Mouse (Mus musculus): ENCODE results near the gene Gm44502. TPM values are rescaled to one million over a fixed set of nuclear protein-coding genes. Genes with fewer than 3 reads are reported as not detected.

Gm44502 gene
- polyA plus RNA-seq, 1 experiment from 2014 or later, result not detected

DNA sequence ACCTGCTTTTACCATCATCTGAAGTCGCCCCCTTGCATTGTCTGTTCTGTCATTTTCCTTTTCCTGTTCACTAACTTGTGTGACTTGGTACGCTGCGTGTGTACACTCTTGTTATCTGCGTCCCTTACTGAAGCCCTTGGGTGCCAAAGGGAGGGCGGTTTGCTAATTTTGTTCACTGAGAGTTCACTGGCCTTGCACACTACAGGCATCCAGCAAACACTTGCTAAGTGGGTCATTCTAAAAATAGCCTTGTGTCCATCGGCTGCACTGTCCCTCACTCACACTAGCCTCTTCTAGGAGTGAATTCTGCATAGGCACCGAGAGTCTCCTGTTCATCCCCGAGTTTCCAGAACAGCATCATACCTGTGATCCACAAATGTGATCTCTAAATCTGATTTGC, 14.2 kb downstream of the Gm44502 start:
- H3K27me3 ChIP-seq (ENCODE audit: low read depth, poor library complexity, severe bottlenecking), result no peaks in the 10 kb centered on the region
- 88% methylated on average over 8 of the region's 8 CpGs for WGBS
- H3K9me3 ChIP-seq (replicated peaks), result no peaks in the 10 kb centered on the region
- H3K4me3 ChIP-seq, result no peak overlapping the region
- no peak for DNase-seq (ENCODE audit: low spot score)
- H3K27ac ChIP-seq, result no peak overlapping the region
- H3K36me3 ChIP-seq, result peaks cover 14% of the 10 kb centered on the region
- H3K4me1 ChIP-seq, result no peaks in the 10 kb centered on the region

DNA sequence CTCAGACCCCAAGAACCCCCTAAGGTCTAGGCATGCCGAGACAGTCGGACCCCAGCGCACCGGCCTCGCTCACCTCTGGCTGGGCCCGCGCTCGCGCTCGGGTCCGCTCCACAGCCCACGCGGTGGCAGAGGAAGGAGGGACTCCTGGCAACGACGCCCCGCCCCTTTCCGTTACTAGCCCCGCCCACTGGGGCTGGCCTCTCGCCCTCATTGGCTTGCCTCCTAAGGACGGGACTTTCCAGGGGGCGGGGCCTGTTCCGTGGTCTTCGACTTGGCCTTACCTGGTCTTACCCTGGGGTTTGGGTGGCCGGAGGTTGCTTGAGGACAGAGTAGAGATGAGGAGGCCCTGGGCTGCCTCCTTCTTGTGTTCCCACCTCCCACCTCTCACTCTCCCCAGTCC, 19.4 kb downstream of the Gm44502 start, which contains the start of gene Syce3:
Gene Syce3, minus strand, starts transcription at position 386 of the 400 bp plus-strand sequence.
- Histone ChIP-seq H3K36me3 (no peaks in the 10 kb centered on the region), H3K4me1 (no peaks in the 10 kb centered on the region), H3K27ac (no peak within 1 kb of the TSS), H3K27me3 (ENCODE audit: low read depth, poor library complexity, severe bottlenecking) (no peaks in the 10 kb centered on the region), H3K4me3 (no peak within 1 kb of the TSS), H3K9me3 (replicated peaks) (0 out of 2 replicates have a peak, but pooled peaks cover 1% of the 10 kb centered on the region)
- WGBS, result 81% methylated on average over 24 of the region's 24 CpGs
- DNase-seq (ENCODE audit: low spot score), result no peak

DNA sequence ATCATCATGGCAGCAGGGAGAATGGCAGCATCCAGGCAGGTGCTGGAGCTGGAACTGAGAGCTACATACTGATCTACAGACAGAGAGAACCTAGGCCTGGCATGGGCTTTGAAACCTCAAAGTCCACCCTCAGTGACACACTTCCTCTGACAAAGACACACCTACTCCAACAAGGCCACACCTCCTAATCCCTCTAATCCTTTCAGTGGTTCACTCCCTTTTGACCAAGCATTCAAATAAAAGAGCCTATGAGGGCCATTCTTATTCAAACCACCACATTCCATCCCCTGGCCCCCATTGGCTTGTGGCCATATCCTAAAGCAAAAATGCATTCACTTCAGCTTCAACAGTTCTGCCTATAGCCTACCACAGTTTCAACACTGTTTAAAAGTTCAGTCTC, 22.8 kb downstream of the Gm44502 start:
- DNase-seq (ENCODE audit: low spot score), result no peak
- H3K9me3 ChIP-seq (replicated peaks), result 0 out of 2 replicates have a peak, but pooled peaks cover 1% of the 10 kb centered on the region
- no peak overlapping the region for H3K27ac ChIP-seq
- no peaks in the 10 kb centered on the region for H3K27me3 ChIP-seq (ENCODE audit: low read depth, poor library complexity, severe bottlenecking)
- no peaks in the 10 kb centered on the region for H3K36me3 ChIP-seq
- H3K4me3 ChIP-seq, result no peak overlapping the region
- H3K4me1 ChIP-seq, result no peaks in the 10 kb centered on the region

DNA sequence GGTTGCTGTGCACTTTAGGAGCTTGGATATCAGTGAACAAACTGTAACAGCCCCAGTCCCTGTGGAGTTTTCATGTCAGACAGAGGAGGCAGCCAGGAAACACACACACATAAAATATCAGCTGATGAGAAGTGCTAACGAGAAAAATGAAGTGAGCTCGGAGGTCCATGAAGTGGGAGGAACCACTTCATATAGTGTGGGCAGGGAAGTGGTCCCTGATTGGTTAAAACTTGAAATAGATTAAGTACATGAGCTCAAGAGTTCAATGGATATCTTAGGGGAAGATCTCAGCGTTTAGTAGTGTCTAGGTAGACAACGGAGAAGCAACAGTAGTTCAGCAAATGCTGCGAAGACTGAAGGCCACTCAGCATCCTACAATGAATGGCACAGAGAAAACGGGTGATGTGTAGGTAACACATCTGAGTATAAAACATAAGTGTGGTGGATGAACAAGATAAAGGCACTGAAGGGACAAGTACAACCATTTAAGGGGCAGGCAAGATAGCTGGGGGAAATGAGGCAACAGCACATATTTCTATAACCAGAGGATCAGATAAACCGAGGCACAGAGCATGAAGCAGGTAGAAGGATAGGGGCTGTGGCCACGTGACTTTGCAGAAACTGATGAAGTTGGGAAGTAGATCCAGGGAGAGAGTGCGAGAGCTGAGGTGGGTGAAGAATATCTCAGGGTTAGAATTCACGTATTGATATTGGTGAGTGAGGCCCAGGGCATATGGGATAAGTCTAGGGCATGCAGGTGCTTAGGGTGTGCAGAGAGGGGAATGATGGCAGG, 24.5 kb downstream of the Gm44502 start:
- DNase-seq (ENCODE audit: low spot score), result no peak
- WGBS, result 87% methylated on average over 10 of the region's 10 CpGs
- Histone ChIP-seq H3K36me3 (no peaks in the 10 kb centered on the region), H3K9me3 (replicated peaks) (0 out of 2 replicates have a peak, but pooled peaks cover 1% of the 10 kb centered on the region), H3K27ac (no peak overlapping the region), H3K4me1 (no peaks in the 10 kb centered on the region), H3K4me3 (no peak overlapping the region), H3K27me3 (ENCODE audit: low read depth, poor library complexity, severe bottlenecking) (no peaks in the 10 kb centered on the region)

DNA sequence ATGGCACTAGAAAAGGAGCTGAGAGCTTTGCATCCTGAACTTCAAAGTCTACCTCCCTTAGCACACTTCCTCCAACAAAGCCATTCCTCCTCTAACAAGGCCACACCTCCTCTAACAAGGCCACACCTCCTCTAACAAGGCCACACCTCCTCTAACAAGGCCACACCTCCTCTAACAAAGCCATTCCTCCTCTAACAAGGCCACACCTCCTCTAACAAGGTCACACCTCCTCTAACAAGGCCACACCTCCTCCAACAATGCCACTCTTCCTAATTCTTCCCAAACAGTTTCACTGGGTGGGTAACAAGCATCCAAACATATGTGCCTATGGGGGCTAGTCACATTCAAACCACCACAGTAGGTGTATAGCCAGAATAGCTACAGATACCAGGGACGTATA, 27.0 kb downstream of the Gm44502 start:
- H3K27me3 ChIP-seq (ENCODE audit: low read depth, poor library complexity, severe bottlenecking), result no peaks in the 10 kb centered on the region

DNA sequence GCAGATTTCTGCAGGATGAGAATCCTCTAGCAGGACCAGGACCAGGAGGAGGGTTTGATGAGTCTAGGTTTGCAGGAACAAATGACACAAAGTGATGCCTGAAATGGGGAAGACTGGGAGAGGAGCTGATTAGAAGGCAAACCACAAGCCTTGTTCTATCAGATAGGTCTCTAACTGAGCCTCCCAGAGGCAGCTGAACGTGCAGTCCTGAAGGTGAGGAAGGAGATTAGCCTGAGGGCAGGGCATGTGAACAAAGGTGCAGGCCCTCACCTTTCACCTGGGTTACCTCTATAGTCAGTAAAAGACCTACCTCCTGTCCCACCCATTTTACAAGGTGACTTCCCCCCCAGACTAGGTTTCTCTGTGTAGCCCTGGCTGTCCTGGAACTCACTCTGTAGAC, 29.8 kb downstream of the Gm44502 start:
- Histone ChIP-seq H3K27ac (no peak overlapping the region), H3K27me3 (ENCODE audit: low read depth, poor library complexity, severe bottlenecking) (no peaks in the 10 kb centered on the region), H3K9me3 (replicated peaks) (no peaks in the 10 kb centered on the region), H3K4me1 (no peaks in the 10 kb centered on the region), H3K36me3 (no peaks in the 10 kb centered on the region), H3K4me3 (no peak overlapping the region)
- 41% methylated on average over 1 of the region's 1 CpGs for WGBS
- no peak for DNase-seq (ENCODE audit: low spot score)

More for the DNA sequence above, 27.0 kb downstream of the Gm44502 start:
- no peaks in the 10 kb centered on the region for H3K4me1 ChIP-seq
- no peaks in the 10 kb centered on the region for H3K36me3 ChIP-seq
- no peaks in the 10 kb centered on the region for H3K9me3 ChIP-seq (replicated peaks)
- H3K27ac ChIP-seq, result no peak overlapping the region
- no peak for DNase-seq (ENCODE audit: low spot score)
- no peak overlapping the region for H3K4me3 ChIP-seq
- 100% methylated on average over 1 of the region's 1 CpGs for WGBS

DNA sequence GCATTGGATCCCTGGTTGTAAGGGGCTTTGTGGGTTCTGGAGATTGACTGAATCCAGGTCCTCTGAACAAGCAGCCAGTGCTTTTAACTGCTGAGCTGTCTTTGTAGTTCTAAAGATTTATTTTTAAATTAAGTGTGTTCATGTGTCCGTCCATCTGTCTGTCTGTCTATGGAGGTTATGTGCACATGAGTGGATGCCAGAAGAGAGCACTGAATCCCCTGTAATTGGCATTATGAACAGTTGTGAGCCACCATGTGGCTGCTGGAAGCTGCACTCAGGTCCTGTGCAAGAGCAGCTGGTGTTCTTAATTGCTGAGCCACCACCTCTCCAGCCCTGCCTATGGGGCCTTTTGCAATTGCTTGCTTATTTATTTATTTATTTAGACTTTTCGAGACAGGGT, 31.4 kb downstream of the Gm44502 start:
- Histone ChIP-seq H3K4me1 (no peaks in the 10 kb centered on the region), H3K27ac (no peak overlapping the region), H3K36me3 (no peaks in the 10 kb centered on the region), H3K9me3 (replicated peaks) (no peaks in the 10 kb centered on the region), H3K4me3 (no peak overlapping the region), H3K27me3 (ENCODE audit: low read depth, poor library complexity, severe bottlenecking) (no peaks in the 10 kb centered on the region)
- WGBS, result 84% methylated on average over 2 of the region's 2 CpGs
- no peak for DNase-seq (ENCODE audit: low spot score)

DNA sequence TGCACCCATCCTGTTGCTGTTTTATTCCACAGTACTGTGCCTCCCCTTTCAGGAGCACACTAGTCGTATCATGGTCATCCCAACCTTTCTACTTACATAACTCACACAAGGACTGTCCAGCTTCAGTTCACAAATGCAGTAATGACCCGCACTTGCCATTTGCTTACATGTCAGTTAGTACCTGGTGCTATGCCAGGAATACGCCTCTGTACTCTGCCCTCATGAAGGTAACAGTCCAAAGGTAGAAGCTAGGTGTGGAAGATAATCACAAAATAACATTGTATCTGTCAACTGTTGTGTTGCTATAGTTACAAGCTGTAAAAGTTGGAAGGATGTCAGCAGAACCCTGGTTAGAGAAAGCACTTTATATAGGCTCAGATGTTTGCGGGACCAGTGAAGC, 32.6 kb downstream of the Gm44502 start:
- no peaks in the 10 kb centered on the region for H3K36me3 ChIP-seq
- WGBS, result 90% methylated on average over 4 of the region's 4 CpGs
- no peaks in the 10 kb centered on the region for H3K9me3 ChIP-seq (replicated peaks)
- no peaks in the 10 kb centered on the region for H3K27me3 ChIP-seq (ENCODE audit: low read depth, poor library complexity, severe bottlenecking)
- no peak overlapping the region for H3K4me3 ChIP-seq
- H3K27ac ChIP-seq, result no peak overlapping the region
- H3K4me1 ChIP-seq, result no peaks in the 10 kb centered on the region
- no peak for DNase-seq (ENCODE audit: low spot score)

DNA sequence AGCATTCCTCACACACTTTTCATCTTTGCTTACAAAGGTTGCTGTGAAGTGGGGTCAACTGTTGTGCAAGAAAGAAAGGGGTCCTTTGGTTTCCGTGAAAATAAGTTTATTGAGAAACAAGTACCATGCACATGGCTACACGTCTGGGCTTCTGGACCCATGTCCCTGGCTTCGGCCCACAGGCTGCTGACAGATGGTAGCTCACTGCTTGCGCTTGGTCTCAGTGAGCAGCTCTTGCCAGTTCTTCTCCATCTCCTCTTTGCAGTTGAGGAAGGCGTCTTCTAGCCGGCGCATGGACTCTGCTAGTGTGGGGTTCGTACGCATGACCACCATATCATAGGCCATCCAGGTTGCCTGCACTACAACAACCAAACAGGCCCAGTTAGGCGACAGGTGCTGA, 39.4 kb downstream of the Gm44502 start:
- Histone ChIP-seq H3K27me3 (ENCODE audit: low read depth, poor library complexity, severe bottlenecking) (peaks cover 34% of the 10 kb centered on the region), H3K27ac (no peak overlapping the region), H3K4me3 (no peak overlapping the region), H3K9me3 (replicated peaks) (no peaks in the 10 kb centered on the region), H3K36me3 (no peaks in the 10 kb centered on the region), H3K4me1 (no peaks in the 10 kb centered on the region)
- DNase-seq (ENCODE audit: low spot score), result no peak
- WGBS, result 90% methylated on average over 10 of the region's 10 CpGs

DNA sequence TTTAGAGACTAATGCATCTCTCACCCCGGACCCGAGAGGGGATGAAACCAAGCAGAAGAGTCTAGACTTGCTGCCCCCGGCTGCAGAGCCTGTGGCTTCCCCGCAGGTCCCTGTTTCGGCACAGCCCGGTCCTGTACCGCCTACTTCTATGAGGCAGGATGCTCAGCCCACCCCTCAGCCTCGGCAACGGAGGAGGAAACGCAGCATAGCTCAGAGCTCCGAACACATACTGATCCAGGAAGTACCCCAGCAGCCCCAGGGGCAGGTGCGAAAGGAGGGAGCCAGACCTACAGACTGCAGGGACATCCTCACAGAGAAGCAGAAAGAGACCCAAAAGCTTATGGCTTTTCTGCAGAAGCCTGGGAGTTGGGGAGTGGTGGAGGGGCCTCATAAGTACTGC, 42.4 kb downstream of the Gm44502 start:
- H3K4me3 ChIP-seq, result no peak overlapping the region
- WGBS, result 41% methylated on average over 12 of the region's 12 CpGs
- H3K27ac ChIP-seq, result no peak overlapping the region
- H3K9me3 ChIP-seq (replicated peaks), result no peaks in the 10 kb centered on the region
- no peaks in the 10 kb centered on the region for H3K36me3 ChIP-seq
- DNase-seq (ENCODE audit: low spot score), result no peak
- H3K4me1 ChIP-seq, result no peaks in the 10 kb centered on the region
- H3K27me3 ChIP-seq (ENCODE audit: low read depth, poor library complexity, severe bottlenecking), result peaks cover 39% of the 10 kb centered on the region

DNA sequence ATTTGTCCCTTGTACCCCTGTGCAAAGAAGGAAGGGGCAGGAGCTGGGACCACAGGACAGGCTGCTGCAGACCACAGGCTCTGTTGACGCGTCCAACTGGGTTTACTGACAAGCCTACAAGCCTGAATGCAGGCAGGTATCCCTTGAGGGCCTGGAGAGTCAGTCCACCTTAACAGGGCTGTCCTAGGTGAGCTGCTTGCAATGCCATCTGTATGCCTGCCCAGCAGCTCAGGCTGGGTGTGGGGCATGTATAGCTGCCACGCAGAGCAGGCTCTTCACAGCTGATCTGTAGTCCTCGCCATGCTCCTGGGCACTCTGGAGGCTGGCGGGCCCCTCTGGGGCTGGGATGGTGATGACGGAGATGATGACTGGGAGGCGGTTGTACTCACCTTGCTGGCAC, 44.9 kb downstream of the Gm44502 start, which contains the start of gene Klhdc7b:
Gene Klhdc7b, plus strand, starts transcription at position 301 of the 400 bp plus-strand sequence.
- H3K27ac ChIP-seq, result no peak within 1 kb of the TSS
- H3K4me1 ChIP-seq, result no peaks in the 10 kb centered on the region; the same call in 1 of the 2 replicates
- no peak within 1 kb of the TSS for H3K4me3 ChIP-seq
- H3K36me3 ChIP-seq, result no peaks in the 10 kb centered on the region
- peaks cover 56% of the 10 kb centered on the region for H3K27me3 ChIP-seq (ENCODE audit: low read depth, poor library complexity, severe bottlenecking)
- no peaks in the 10 kb centered on the region for H3K9me3 ChIP-seq (replicated peaks)
- 87% methylated on average over 7 of the region's 7 CpGs for WGBS
- no peak for DNase-seq (ENCODE audit: low spot score)

DNA sequence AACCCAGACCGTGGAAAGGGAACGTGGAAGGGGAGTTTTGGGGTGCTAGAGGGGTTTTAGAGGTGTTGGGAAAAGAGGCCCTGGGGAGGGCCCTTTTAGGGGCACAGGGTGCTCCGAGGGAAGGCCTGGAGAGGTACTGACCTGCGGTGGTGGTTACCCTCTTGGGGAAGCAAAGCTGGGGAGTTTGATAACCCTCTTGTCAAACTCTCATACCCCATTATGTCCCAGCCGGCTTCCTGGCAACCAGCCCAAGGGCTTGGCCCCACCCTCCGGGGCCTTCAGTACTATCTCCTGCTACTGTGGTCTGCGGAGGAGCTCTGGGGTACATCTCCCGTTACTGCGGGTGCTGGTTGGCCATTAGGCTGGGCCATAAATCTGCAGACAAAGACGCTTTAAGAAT, 50.1 kb downstream of the Gm44502 start:
- WGBS, result 5% methylated on average over 10 of the region's 10 CpGs
- Histone ChIP-seq H3K36me3 (no peaks in the 10 kb centered on the region), H3K9me3 (replicated peaks) (no peaks in the 10 kb centered on the region), H3K27ac (peak overlapping the region; percentile 68; the same call in 1 of the 2 replicates), H3K27me3 (ENCODE audit: low read depth, poor library complexity, severe bottlenecking) (peaks cover 62% of the 10 kb centered on the region), H3K4me3 (peak overlapping the region; percentile 55), H3K4me1 (peaks cover 39% of the 10 kb centered on the region)
- DNase-seq (ENCODE audit: low spot score), result peak; percentile 41

DNA sequence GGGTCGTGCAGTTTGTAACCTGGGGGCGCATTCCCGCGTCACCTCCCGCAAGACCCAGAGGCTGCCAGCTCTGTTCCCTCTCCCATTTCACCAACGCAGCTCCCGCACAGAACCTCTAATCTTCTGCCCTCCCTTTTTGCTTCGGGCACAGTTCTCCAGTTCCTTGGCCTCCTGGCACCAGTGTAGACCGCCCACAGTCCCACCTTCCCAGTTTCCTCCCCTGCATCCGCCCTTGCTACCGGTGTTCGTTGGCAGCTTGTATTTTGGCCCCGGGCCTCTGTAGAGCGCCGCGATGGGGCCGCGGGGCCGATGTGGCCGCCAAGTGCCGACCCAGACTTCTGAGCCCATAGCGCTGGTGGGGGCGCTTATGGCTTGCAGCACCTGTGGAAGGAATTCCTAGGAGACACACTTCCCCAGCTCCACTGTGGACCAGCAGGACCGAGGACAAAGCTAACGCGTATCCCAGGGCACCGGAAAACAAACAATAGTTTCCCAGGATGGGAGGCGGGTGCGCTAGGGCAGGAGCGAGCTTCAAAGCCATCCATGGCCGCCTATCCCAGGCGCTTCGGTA, 50.6 kb downstream of the Gm44502 start, which contains the start of gene Odf3b:
Gene Odf3b, minus strand, starts transcription at position 452 of the 571 bp plus-strand sequence.
- H3K27ac ChIP-seq, result peak within 1 kb of the TSS; percentile 68

More for the DNA sequence above, 50.6 kb downstream of the Gm44502 start, which contains the start of gene Odf3b:
- WGBS, result under 1% methylated on average over 33 of the region's 33 CpGs
- Histone ChIP-seq H3K4me1 (peaks cover 44% of the 10 kb centered on the region), H3K27me3 (ENCODE audit: low read depth, poor library complexity, severe bottlenecking) (peaks cover 62% of the 10 kb centered on the region), H3K4me3 (peak within 1 kb of the TSS; percentile 55), H3K36me3 (no peaks in the 10 kb centered on the region), H3K9me3 (replicated peaks) (no peaks in the 10 kb centered on the region)
- peak; percentile 66 for DNase-seq (ENCODE audit: low spot score)
